Mouse (Mus musculus) mouse embryonic stem cell (cell line): ENCODE data around the gene Gm21836.
"Not testable (repeated sequence)": the region's sequence is repeated elsewhere in the genome, so short reads cannot be mapped to it uniquely, and the experiment has no call there.

Experiments
- in situ Hi-C, 2 experiments: fragments of 300-500 bp; cut with MboI; formaldehyde crosslinking; loops; 1 replicate in 1 of 2; 3 replicates in 1 of 2; pipeline ENCODE4 v1.14.3; 2019 to 2020; ENCODE audit warnings: low sequenced_read_pairs in 2 of 2, low pct_unique_long_range_greater_than_20kb in 1 of 2, mixed read lengths in 1 of 2; ENCODE audit not compliant: unreplicated experiment in 1 of 2

Gene Gm21836

GRCm38 (mm10) chr9:124493693-124494092, at the start of gene Gm21836:
Gene Gm21836, minus strand, starts transcription at chr9:124493793.
- in situ Hi-C loops, result not testable (repeated sequence)

GRCm38 (mm10) chr9:124480361-124480980, 13.1 kb downstream of the Gm21836 start:
- in situ Hi-C loops, result not testable (repeated sequence)

- in situ Hi-C loops, result no loop called here
Observed at GRCm38 (mm10) chr9:124478081-124478480, 15.5 kb downstream of the Gm21836 start.

GRCm38 (mm10) chr9:124476096-124476902, 17.3 kb downstream of the Gm21836 start, which contains the start of gene Ppp2r3d:
Gene Ppp2r3d, minus strand, starts transcription at chr9:124476898.
- in situ Hi-C loops, result no loop called here

- in situ Hi-C loops, result no loop called here
Observed at GRCm38 (mm10) chr9:124475689-124476088, 17.9 kb downstream of the Gm21836 start.

GRCm38 (mm10) chr9:124456572-124456971, 37.0 kb downstream of the Gm21836 start:
- in situ Hi-C loops, result no loop called here
